Mouse (Mus musculus): Measurements from ENCODE around the gene Smyd3. TPM values are rescaled to one million over a fixed set of nuclear protein-coding genes. Genes with fewer than 3 reads are reported as not detected.

Gene Smyd3
- polyA plus RNA-seq, 1 experiment from 2014 or later = 18.9 TPM

GRCm38 (mm10) chr1:179506530-179507315 lies 11.1 kb downstream of the Smyd3 start:
- H3K4me2 ChIP-seq (ENCODE audit: low read depth, low read length) = no peak overlapping the region
- no peak for ATAC-seq (ENCODE audit: insufficient read depth, low FRiP score)
- no peak overlapping the region for H3K9ac ChIP-seq (ENCODE audit: low read length)
- H3K4me1 ChIP-seq (ENCODE audit: control insufficient read depth, insufficient read depth, low read length) = no peaks in the 10 kb centered on the region
- H3K36me3 ChIP-seq (ENCODE audit: control insufficient read depth, insufficient read depth, low read length) = no peaks in the 10 kb centered on the region
- H3K27ac ChIP-seq (ENCODE audit: low read length) = peak overlapping the region; percentile 33
- no peak overlapping the region for H3K4me3 ChIP-seq (replicated peaks; ENCODE audit: low read length)
- 45% methylated on average over 9 of the region's 9 CpGs for WGBS
- H3K9me3 ChIP-seq (replicated peaks; ENCODE audit: control insufficient read depth, low read length) = no peaks in the 10 kb centered on the region; the same call in 1 of the 2 replicates
- H3K27me3 ChIP-seq (ENCODE audit: control insufficient read depth, insufficient read depth, low read length) = no peaks in the 10 kb centered on the region

GRCm38 (mm10) chr1:179502565-179502964 lies 15.3 kb downstream of the Smyd3 start:
- no peak overlapping the region for H3K27ac ChIP-seq (ENCODE audit: low read length)
- no peak overlapping the region for H3K9ac ChIP-seq (ENCODE audit: low read length)
- no peaks in the 10 kb centered on the region for H3K27me3 ChIP-seq (ENCODE audit: control insufficient read depth, insufficient read depth, low read length)
- no peaks in the 10 kb centered on the region for H3K36me3 ChIP-seq (ENCODE audit: control insufficient read depth, insufficient read depth, low read length)
- no peak for ATAC-seq (ENCODE audit: insufficient read depth, low FRiP score)
- no peak overlapping the region for H3K4me3 ChIP-seq (replicated peaks; ENCODE audit: low read length)
- 15% methylated on average over 3 of the region's 3 CpGs for WGBS
- H3K9me3 ChIP-seq (replicated peaks; ENCODE audit: control insufficient read depth, low read length) = no peaks in the 10 kb centered on the region
- peaks cover 4% of the 10 kb centered on the region; the same call in 1 of the 2 replicates for H3K4me1 ChIP-seq (ENCODE audit: control insufficient read depth, insufficient read depth, low read length)
- H3K4me2 ChIP-seq (ENCODE audit: low read depth, low read length) = no peak overlapping the region

DNA sequence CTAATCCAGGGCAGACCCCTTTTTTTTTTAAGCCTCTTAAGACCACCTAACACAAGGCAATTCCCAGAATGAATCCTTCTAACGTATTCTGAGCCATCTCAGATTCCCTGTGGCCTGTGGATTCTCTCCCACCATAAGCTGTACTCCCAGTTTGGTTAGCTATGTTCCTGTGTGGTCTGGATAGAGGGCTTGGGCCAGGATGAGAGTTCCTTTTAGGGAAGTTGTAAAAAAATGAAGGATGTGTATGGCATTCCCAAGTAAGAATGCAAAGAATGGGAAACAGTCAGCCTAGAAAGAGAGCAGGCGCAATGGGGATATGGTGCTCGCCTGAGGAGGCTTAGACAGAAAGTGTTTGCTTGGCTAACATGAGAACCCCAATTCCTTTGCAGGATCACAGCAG lies 18.6 kb downstream of the Smyd3 start:
- Histone ChIP-seq H3K27ac (ENCODE audit: low read length) (peak overlapping the region; percentile 62), H3K4me3 (replicated peaks; ENCODE audit: low read length) (no peak overlapping the region), H3K36me3 (ENCODE audit: control insufficient read depth, insufficient read depth, low read length) (no peaks in the 10 kb centered on the region), H3K9me3 (replicated peaks; ENCODE audit: control insufficient read depth, low read length) (no peaks in the 10 kb centered on the region), H3K4me1 (ENCODE audit: control insufficient read depth, insufficient read depth, low read length) (peaks cover 4% of the 10 kb centered on the region; the same call in 1 of the 2 replicates), H3K4me2 (ENCODE audit: low read depth, low read length) (no peak overlapping the region), H3K9ac (ENCODE audit: low read length) (no peak overlapping the region), H3K27me3 (ENCODE audit: control insufficient read depth, insufficient read depth, low read length) (no peaks in the 10 kb centered on the region)
- 57% methylated on average over 3 of the region's 3 CpGs for WGBS
- peak; percentile 82 for ATAC-seq (ENCODE audit: insufficient read depth, low FRiP score)

DNA sequence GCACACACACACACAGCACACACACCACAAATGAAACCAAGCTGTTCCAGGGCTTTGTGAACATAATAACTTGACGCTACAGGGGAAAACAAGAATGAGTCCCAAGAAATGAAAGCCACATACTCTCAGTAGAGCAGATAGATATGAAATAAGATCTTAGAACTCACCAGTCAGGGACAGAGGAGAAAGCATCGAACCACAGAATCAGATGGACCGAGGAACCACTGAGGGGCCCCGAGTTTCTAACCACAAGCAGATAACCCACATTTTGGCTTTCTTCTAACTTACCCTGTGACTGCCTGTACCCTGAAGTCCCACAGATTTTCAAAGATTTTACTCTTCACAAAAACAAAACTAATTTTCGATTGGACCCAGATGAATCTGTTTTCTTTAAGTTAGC lies 24.9 kb downstream of the Smyd3 start:
- no peak for ATAC-seq (ENCODE audit: insufficient read depth, low FRiP score)
- WGBS = 74% methylated on average over 5 of the region's 5 CpGs
- Histone ChIP-seq H3K4me2 (ENCODE audit: low read depth, low read length) (no peak overlapping the region), H3K27me3 (ENCODE audit: control insufficient read depth, insufficient read depth, low read length) (no peaks in the 10 kb centered on the region), H3K9ac (ENCODE audit: low read length) (no peak overlapping the region), H3K4me3 (replicated peaks; ENCODE audit: low read length) (no peak overlapping the region), H3K36me3 (ENCODE audit: control insufficient read depth, insufficient read depth, low read length) (no peaks in the 10 kb centered on the region), H3K4me1 (ENCODE audit: control insufficient read depth, insufficient read depth, low read length) (0 out of 2 replicates have a peak, but pooled peaks cover 2% of the 10 kb centered on the region), H3K9me3 (replicated peaks; ENCODE audit: control insufficient read depth, low read length) (no peaks in the 10 kb centered on the region), H3K27ac (ENCODE audit: low read length) (no peak overlapping the region)

- H3K9me3 ChIP-seq (replicated peaks; ENCODE audit: control insufficient read depth, low read length) = no peaks in the 10 kb centered on the region
- ATAC-seq (ENCODE audit: insufficient read depth, low FRiP score) = no peak
- no peaks in the 10 kb centered on the region for H3K36me3 ChIP-seq (ENCODE audit: control insufficient read depth, insufficient read depth, low read length)
- no peak overlapping the region for H3K4me2 ChIP-seq (ENCODE audit: low read depth, low read length)
- no peak overlapping the region for H3K9ac ChIP-seq (ENCODE audit: low read length)
- 88% methylated on average over 5 of the region's 5 CpGs for WGBS
- no peak overlapping the region for H3K27ac ChIP-seq (ENCODE audit: low read length)
- peaks cover 6% of the 10 kb centered on the region; the same call in 1 of the 2 replicates for H3K4me1 ChIP-seq (ENCODE audit: control insufficient read depth, insufficient read depth, low read length)
- H3K4me3 ChIP-seq (replicated peaks; ENCODE audit: low read length) = no peak overlapping the region
- no peaks in the 10 kb centered on the region for H3K27me3 ChIP-seq (ENCODE audit: control insufficient read depth, insufficient read depth, low read length)
Measured at GRCm38 (mm10) chr1:179488520-179488919, 29.3 kb downstream of the Smyd3 start.

- peaks cover 6% of the 10 kb centered on the region; the same call in 1 of the 2 replicates for H3K4me1 ChIP-seq (ENCODE audit: control insufficient read depth, insufficient read depth, low read length)
- 46% methylated on average over 5 of the region's 5 CpGs for WGBS
- H3K27me3 ChIP-seq (ENCODE audit: control insufficient read depth, insufficient read depth, low read length) = no peaks in the 10 kb centered on the region
- H3K27ac ChIP-seq (ENCODE audit: low read length) = no peak overlapping the region
- H3K36me3 ChIP-seq (ENCODE audit: control insufficient read depth, insufficient read depth, low read length) = no peaks in the 10 kb centered on the region
- no peak for ATAC-seq (ENCODE audit: insufficient read depth, low FRiP score)
- H3K9ac ChIP-seq (ENCODE audit: low read length) = no peak overlapping the region
- H3K4me2 ChIP-seq (ENCODE audit: low read depth, low read length) = no peak overlapping the region
- H3K4me3 ChIP-seq (replicated peaks; ENCODE audit: low read length) = no peak overlapping the region
- H3K9me3 ChIP-seq (replicated peaks; ENCODE audit: control insufficient read depth, low read length) = no peaks in the 10 kb centered on the region
Measured at GRCm38 (mm10) chr1:179487990-179488389, 29.9 kb downstream of the Smyd3 start.

- Histone ChIP-seq H3K36me3 (ENCODE audit: control insufficient read depth, insufficient read depth, low read length) (no peaks in the 10 kb centered on the region), H3K9ac (ENCODE audit: low read length) (no peak overlapping the region), H3K4me3 (replicated peaks; ENCODE audit: low read length) (no peak overlapping the region), H3K9me3 (replicated peaks; ENCODE audit: control insufficient read depth, low read length) (no peaks in the 10 kb centered on the region), H3K27me3 (ENCODE audit: control insufficient read depth, insufficient read depth, low read length) (no peaks in the 10 kb centered on the region), H3K4me1 (ENCODE audit: control insufficient read depth, insufficient read depth, low read length) (peaks cover 6% of the 10 kb centered on the region; the same call in 1 of the 2 replicates), H3K4me2 (ENCODE audit: low read depth, low read length) (no peak overlapping the region), H3K27ac (ENCODE audit: low read length) (no peak overlapping the region)
- WGBS = 78% methylated on average over 2 of the region's 2 CpGs
- ATAC-seq (ENCODE audit: insufficient read depth, low FRiP score) = no peak
Measured at GRCm38 (mm10) chr1:179487238-179487637, 30.6 kb downstream of the Smyd3 start.

DNA sequence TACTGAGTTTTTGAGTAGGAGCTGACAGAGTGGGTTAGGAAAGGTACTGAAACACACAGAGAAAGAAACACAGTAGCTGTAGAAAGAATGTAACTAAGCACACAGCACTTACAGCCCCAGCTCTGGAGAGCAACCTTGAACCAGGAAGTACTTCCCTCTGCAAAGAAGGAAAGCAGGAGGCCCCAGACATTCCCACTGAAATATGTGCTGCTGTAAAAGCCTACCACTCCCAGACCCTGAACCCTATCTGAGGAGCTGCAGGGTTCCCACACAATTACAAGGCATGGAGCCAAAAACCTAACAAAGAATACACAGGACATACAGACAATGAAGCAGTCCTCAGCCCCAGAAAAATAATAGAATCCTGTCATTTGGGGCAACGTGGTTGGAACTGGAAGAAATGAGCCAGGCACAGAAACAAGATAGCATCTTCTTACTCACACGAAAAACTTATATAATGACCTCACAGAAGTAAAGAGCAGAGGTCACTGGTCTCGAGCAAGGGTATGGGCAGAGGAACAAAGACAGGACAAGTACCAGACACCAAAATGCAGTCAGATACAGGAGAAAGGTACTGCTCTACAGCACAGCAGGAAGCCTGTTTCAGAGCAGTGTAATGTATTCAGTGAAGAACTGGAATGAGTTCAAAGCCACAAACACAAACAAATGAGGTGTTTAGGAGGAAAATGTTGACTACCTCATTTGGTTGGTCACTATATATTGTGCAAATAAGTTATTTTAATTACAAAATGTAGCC lies 31.9 kb downstream of the Smyd3 start:
- ATAC-seq (ENCODE audit: insufficient read depth, low FRiP score) = peak; percentile 44; the same call in 1 of the 2 replicates
- no peaks in the 10 kb centered on the region for H3K36me3 ChIP-seq (ENCODE audit: control insufficient read depth, insufficient read depth, low read length)

GRCm38 (mm10) chr1:179480862-179481261 lies 37.0 kb downstream of the Smyd3 start:
- no peak overlapping the region for H3K4me2 ChIP-seq (ENCODE audit: low read depth, low read length)
- no peak overlapping the region for H3K27ac ChIP-seq (ENCODE audit: low read length)
- H3K4me1 ChIP-seq (ENCODE audit: control insufficient read depth, insufficient read depth, low read length) = peaks cover 4% of the 10 kb centered on the region; the same call in 1 of the 2 replicates
- no peak for ATAC-seq (ENCODE audit: insufficient read depth, low FRiP score)
- no peaks in the 10 kb centered on the region for H3K36me3 ChIP-seq (ENCODE audit: control insufficient read depth, insufficient read depth, low read length)
- 64% methylated on average over 4 of the region's 4 CpGs for WGBS
- no peak overlapping the region for H3K4me3 ChIP-seq (replicated peaks; ENCODE audit: low read length)
- H3K9ac ChIP-seq (ENCODE audit: low read length) = no peak overlapping the region
- H3K27me3 ChIP-seq (ENCODE audit: control insufficient read depth, insufficient read depth, low read length) = no peaks in the 10 kb centered on the region
- H3K9me3 ChIP-seq (replicated peaks; ENCODE audit: control insufficient read depth, low read length) = no peaks in the 10 kb centered on the region

More for the DNA sequence above, 31.9 kb downstream of the Smyd3 start:
- 36% methylated on average over 3 of the region's 3 CpGs for WGBS
- H3K9me3 ChIP-seq (replicated peaks; ENCODE audit: control insufficient read depth, low read length) = no peaks in the 10 kb centered on the region
- no peak overlapping the region for H3K27ac ChIP-seq (ENCODE audit: low read length)
- no peak overlapping the region for H3K9ac ChIP-seq (ENCODE audit: low read length)
- H3K4me2 ChIP-seq (ENCODE audit: low read depth, low read length) = no peak overlapping the region
- H3K27me3 ChIP-seq (ENCODE audit: control insufficient read depth, insufficient read depth, low read length) = no peaks in the 10 kb centered on the region
- H3K4me1 ChIP-seq (ENCODE audit: control insufficient read depth, insufficient read depth, low read length) = peaks cover 6% of the 10 kb centered on the region; the same call in 1 of the 2 replicates
- H3K4me3 ChIP-seq (replicated peaks; ENCODE audit: low read length) = no peak overlapping the region

Measured in stomach, embryonic 16.5 days (tissue).